Mouse (Mus musculus) heart, adult 2 months (tissue): Measurements from ENCODE around the gene Fgd2.

Experiments
- CTCF ChIP-seq: fragments of 200-600 bp; IDR thresholded peaks from 2 replicates; pipeline ENCODE4 v1.8.1; 2022; ENCODE audit warnings: antibody characterized with exemption, mild to moderate bottlenecking, moderate library complexity
- POLR2A ChIP-seq: fragments of 200-500 bp; IDR thresholded peaks from 2 replicates; pipeline ENCODE4 v1.6.1; 2011; ENCODE audit warnings: mild to moderate bottlenecking, low read depth, low read length, control low read depth; ENCODE audit not compliant: insufficient read depth

GRCm38 (mm10) chr17:29403179-29403578 lies 42.5 kb downstream of the Fgd2 start:
- TF ChIP-seq CTCF: no peak
- TF ChIP-seq POLR2A: no peak
